Mouse (Mus musculus): ENCODE results near the gene Cish. TPM values are rescaled to one million over a fixed set of nuclear protein-coding genes. Genes with fewer than 3 reads are reported as not detected.

Gene Cish
- total RNA-seq, 4 experiments from 2014 or later = 2.1 to 6.1 (median 2.9) TPM

DNA sequence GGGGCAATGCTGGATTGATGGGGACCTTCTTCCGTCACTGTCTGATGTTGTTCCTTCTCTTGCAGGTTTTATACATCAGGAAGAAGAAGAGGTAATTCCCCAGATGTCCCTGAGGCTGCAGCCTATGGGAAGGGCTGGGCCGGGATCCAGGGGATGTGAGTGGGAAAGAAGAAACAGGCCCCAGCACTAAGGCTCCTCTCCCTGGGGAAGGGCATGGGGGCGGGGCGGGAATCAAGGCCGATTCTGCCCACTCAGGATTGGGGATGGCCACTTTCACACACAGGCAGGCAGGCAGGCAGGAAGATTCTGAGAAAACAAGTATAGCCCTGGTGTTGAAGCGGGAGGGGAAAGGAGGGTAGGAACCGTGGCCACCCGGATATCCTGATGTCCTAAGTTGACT, 50.3 kb downstream of the Cish start:
- no peak for DNase-seq (ENCODE audit: low spot score in 2 of 2)

DNA sequence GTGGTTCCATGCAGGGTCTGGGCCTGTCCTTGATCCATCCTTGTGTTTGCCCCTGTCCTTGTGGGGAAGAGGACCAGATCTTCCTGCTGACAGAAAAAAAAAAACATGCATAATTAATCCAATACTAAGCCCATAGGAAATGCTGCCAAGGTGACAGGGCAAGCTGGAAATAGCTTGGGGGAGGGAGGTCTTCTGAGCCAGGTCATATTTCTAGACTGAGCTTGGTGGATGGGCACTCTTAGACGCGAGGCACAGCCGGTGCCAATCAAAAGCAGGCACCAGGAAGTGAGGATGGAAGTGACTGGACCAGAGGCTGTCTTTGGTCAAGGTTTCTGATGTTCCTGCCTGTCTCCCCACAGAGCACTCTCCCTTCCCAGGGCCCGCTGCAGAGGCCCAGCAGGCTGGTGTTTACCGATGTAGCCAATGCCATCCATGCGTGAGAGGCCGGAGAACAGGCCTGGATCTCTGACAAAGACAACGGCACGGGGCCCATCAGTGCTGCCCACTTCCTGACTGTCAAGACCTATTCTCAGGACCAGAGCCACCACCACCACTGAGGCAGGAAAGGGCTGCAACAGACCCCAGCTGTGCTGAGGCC, 51.9 kb downstream of the Cish start:
- no peak for DNase-seq (ENCODE audit: low spot score in 2 of 2)

DNA sequence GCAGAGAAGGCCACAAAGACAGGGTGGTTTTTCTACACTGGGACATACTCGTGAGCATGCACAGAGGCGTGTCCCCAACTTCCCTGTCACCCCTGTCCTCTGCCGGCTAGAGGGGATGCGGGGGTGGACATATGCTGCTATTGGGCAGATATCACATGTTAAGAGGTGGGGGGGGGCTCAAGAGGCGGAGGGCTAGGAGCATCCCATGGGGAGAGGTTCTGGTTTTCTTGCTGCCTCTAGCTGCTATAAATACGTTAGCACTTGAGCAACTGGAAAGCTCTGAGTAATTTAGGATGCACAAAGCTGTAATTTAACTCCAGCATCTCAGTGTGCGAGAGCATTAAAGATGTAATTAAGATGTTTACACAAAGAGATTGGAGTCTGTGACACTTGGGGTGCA, 53.5 kb downstream of the Cish start:
- DNase-seq (ENCODE audit: low spot score in 2 of 2) = no peak

Other genes starting within 250 kb of the Cish start
- gene Dock3, start 64.1 kb upstream of the Cish start, total RNA-seq (2022) = 100 to 1,000 TPM; 105 to 129 (median 117) TPM
- 1 to 10 TPM; 1.9 to 5.1 (median 3.4) TPM for gene Mapkapk3, start 6.1 kb upstream of the Cish start, total RNA-seq (2022)
- gene Hemk1, start 42.3 kb downstream of the Cish start, total RNA-seq (2022) = 10 to 100 TPM; 15.6 to 20.6 (median 18.5) TPM
- gene 6430571L13Rik, start 44.6 kb downstream of the Cish start, total RNA-seq (2022) = 1 to 10 TPM; 2.4 to 4.0 (median 3.4) TPM
- gene Cacna2d2, start 103.6 kb downstream of the Cish start, total RNA-seq (2022) = 10 to 100 TPM; 14.6 to 21.0 (median 17.0) TPM
- 10 to 100 TPM; 33.1 to 40.3 (median 36.2) TPM for gene Tmem115, start 237.9 kb downstream of the Cish start, total RNA-seq (2022)
- 10 to 100 TPM; 14.7 to 18.5 (median 16.5) TPM for gene Cyb561d2, start 246.2 kb downstream of the Cish start, total RNA-seq (2022)
- 10 to 100 TPM; 39.4 to 46.9 (median 44.5) TPM for gene Nprl2, start 246.2 kb downstream of the Cish start, total RNA-seq (2022)

All from layer of hippocampus, adult 8-10 months (tissue).